Mouse (Mus musculus): ENCODE measurements around the gene Alg6. TPM values are rescaled to one million over a fixed set of nuclear protein-coding genes. Genes with fewer than 3 reads are reported as not detected.

Alg6 gene
- polyA plus RNA-seq, 1 experiment = 5.9 TPM

DNA sequence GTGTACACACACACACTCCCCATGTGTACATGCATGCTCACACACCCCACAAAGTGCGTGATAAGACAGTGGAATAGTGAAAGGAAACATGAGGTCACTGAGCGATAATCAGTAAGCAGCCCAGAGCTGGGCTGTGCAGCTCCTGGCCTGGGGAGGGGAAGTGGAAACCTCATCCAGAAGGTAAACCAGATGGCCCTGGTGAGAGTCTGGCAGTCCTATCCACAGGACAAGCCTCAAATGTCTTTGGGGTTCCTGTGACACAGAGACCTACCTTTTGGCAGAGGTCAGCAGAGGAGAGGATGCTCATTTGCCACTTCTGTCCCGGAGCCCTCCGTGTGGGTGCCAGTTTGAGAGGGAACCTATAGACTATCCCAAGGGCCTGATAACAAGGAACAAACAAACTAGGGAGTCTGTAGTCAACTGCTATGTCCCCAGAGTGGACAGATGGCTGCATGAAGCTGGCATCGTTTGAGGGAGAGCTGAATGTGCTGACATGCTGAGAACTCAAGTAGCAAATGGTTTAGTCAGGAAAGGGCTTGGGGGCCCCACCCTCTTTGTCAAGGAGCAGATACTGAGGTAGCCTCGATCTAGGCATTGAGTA lies 2.8 kb upstream of the Alg6 start:
- H3K27me3 ChIP-seq (ENCODE audit: control insufficient read depth, insufficient read depth, insufficient read length) = no peaks in the 10 kb centered on the region
- H3K4me3 ChIP-seq (ENCODE audit: insufficient read depth, poor library complexity, severe bottlenecking) = no peak overlapping the region
- no peak overlapping the region for H3ac ChIP-seq (ENCODE audit: control insufficient read depth, insufficient read length, low read depth)
- H3K79me3 ChIP-seq (ENCODE audit: low read depth) = peaks cover 2% of the 10 kb centered on the region
- peaks cover 9% of the 10 kb centered on the region for H3K79me2 ChIP-seq (ENCODE audit: control insufficient read depth, insufficient read depth)
- TF ChIP-seq FOSL1 (IDR thresholded peaks at IDR 0.05; ENCODE audit: insufficient read depth, low read length, poor library complexity, severe bottlenecking) (no peak), CTCF (IDR thresholded peaks at IDR 0.05; ENCODE audit: control insufficient read depth, insufficient read depth, insufficient read length) (no peak), MYOG (IDR thresholded peaks at IDR 0.05; ENCODE audit: control insufficient read depth, extremely low read depth, insufficient read length) (no peak), MYOD1 (IDR thresholded peaks at IDR 0.05; ENCODE audit: control insufficient read depth, insufficient read length, low read depth) (no peak), USF1 (IDR thresholded peaks at IDR 0.05; ENCODE audit: low read depth) (no peak), MAX (IDR thresholded peaks at IDR 0.05) (no peak), CEBPB (IDR thresholded peaks at IDR 0.05; ENCODE audit: low read depth) (no peak)
- H3K36me3 ChIP-seq (ENCODE audit: control insufficient read depth, insufficient read depth) = no peaks in the 10 kb centered on the region

DNA sequence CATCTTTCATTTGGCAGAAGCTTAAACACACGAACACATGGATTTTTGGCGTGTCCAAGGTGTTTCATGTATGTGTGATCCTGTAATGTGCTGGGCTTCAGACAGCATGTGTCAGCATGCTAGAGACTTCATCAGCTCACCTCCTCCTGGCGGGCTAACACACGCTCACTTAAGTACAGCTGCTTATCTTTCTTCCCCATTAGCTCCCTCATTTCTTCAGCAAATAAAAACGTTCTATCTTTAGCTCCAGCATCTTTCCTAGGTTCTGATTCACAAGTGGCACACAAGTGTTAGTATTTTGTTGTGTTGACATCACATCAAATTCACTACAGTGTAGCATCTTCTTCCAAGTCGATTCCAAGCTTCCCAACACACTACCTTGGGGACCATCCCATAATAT lies 1.5 kb upstream of the Alg6 start:
- Histone ChIP-seq H3K79me2 (ENCODE audit: control insufficient read depth, insufficient read depth) (peaks cover 9% of the 10 kb centered on the region), H3K27me3 (ENCODE audit: control insufficient read depth, insufficient read depth, insufficient read length) (no peaks in the 10 kb centered on the region), H3K36me3 (ENCODE audit: control insufficient read depth, insufficient read depth) (peaks cover under 1% of the 10 kb centered on the region), H3K79me3 (ENCODE audit: low read depth) (peaks cover 2% of the 10 kb centered on the region), H3ac (ENCODE audit: control insufficient read depth, insufficient read length, low read depth) (no peak overlapping the region), H3K4me3 (ENCODE audit: insufficient read depth, poor library complexity, severe bottlenecking) (no peak overlapping the region)
- TF ChIP-seq MYOD1 (IDR thresholded peaks at IDR 0.05; ENCODE audit: control insufficient read depth, insufficient read length, low read depth) (no peak), CEBPB (IDR thresholded peaks at IDR 0.05; ENCODE audit: low read depth) (no peak), MAX (IDR thresholded peaks at IDR 0.05) (no peak), USF1 (IDR thresholded peaks at IDR 0.05; ENCODE audit: low read depth) (no peak), CTCF (IDR thresholded peaks at IDR 0.05; ENCODE audit: control insufficient read depth, insufficient read depth, insufficient read length) (no peak), FOSL1 (IDR thresholded peaks at IDR 0.05; ENCODE audit: insufficient read depth, low read length, poor library complexity, severe bottlenecking) (no peak), MYOG (IDR thresholded peaks at IDR 0.05; ENCODE audit: control insufficient read depth, extremely low read depth, insufficient read length) (no peak)

DNA sequence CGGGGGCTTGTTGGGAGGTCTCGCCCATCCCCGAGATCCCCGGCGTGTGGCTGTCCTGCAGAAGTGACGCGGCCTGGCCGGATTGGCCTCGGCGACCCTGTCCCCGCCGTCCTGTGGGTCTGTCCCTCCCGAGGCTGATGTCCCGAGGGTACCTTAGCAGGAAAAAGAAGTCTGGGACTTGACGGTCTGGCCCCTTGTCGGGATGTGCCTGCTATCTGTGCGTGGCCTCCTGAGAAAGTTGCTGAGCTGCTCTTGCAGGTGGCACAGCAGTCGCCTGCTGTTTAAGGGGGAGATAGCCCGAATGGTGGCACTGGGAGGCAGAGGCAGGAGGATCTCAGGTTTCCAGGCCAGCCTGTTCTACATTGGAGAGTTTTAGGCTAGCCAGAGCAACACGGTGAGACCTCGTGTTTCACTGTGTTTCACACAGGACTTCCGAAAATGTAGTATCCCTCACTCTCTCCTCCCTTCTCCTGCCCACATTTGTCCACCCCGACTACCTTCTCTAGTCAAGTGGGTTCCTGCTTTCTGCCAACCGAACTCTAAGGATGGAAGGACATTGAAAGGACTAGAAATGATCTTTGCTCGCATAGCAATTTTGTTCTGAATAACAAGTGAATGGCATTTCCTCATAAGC lies 436 bp downstream of the Alg6 start:
- H3K36me3 ChIP-seq (ENCODE audit: control insufficient read depth, insufficient read depth) = peaks cover 16% of the 10 kb centered on the region
- peak overlapping the region; percentile 74 for H3ac ChIP-seq (ENCODE audit: control insufficient read depth, insufficient read length, low read depth)
- H3K79me3 ChIP-seq (ENCODE audit: low read depth) = peaks cover 2% of the 10 kb centered on the region
- no peak for TF ChIP-seq CEBPB (IDR thresholded peaks at IDR 0.05; ENCODE audit: low read depth)
- TF ChIP-seq CTCF (IDR thresholded peaks at IDR 0.05; ENCODE audit: control insufficient read depth, insufficient read depth, insufficient read length) = no peak
- TF ChIP-seq USF1 (IDR thresholded peaks at IDR 0.05; ENCODE audit: low read depth) = no peak
- no peak for TF ChIP-seq MAX (IDR thresholded peaks at IDR 0.05)
- no peak for TF ChIP-seq MYOG (IDR thresholded peaks at IDR 0.05; ENCODE audit: control insufficient read depth, extremely low read depth, insufficient read length)
- TF ChIP-seq MYOD1 (IDR thresholded peaks at IDR 0.05; ENCODE audit: control insufficient read depth, insufficient read length, low read depth) = no peak
- no peak for TF ChIP-seq FOSL1 (IDR thresholded peaks at IDR 0.05; ENCODE audit: insufficient read depth, low read length, poor library complexity, severe bottlenecking)
- H3K79me2 ChIP-seq (ENCODE audit: control insufficient read depth, insufficient read depth) = peaks cover 9% of the 10 kb centered on the region
- H3K4me3 ChIP-seq (ENCODE audit: insufficient read depth, poor library complexity, severe bottlenecking) = peak overlapping the region; percentile 55
- H3K27me3 ChIP-seq (ENCODE audit: control insufficient read depth, insufficient read depth, insufficient read length) = no peaks in the 10 kb centered on the region

DNA sequence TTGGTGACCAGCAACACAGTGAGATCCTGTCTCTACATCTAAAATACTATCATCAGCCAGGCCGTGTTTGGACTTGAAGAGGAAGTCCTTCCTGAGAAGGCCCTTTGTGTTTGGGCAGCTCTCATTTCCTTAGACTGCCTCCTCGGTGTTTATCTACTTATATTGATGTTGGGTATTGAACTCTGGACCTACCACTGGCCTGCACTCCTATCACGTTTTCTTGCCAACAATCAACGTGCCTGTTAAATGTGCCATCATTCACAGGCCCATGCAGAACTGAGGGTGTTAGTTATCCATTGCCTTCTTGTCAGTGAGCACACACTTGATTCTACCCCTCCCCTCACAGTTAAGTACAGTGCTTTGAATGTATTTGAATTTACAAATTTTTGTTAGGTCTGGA lies 2.4 kb downstream of the Alg6 start:
- H3K79me2 ChIP-seq (ENCODE audit: control insufficient read depth, insufficient read depth) = peaks cover 9% of the 10 kb centered on the region
- TF ChIP-seq CEBPB (IDR thresholded peaks at IDR 0.05; ENCODE audit: low read depth) = no peak
- H3ac ChIP-seq (ENCODE audit: control insufficient read depth, insufficient read length, low read depth) = no peak overlapping the region
- no peak overlapping the region for H3K4me3 ChIP-seq (ENCODE audit: insufficient read depth, poor library complexity, severe bottlenecking)
- H3K36me3 ChIP-seq (ENCODE audit: control insufficient read depth, insufficient read depth) = peaks cover 23% of the 10 kb centered on the region
- peaks cover 2% of the 10 kb centered on the region for H3K79me3 ChIP-seq (ENCODE audit: low read depth)
- H3K27me3 ChIP-seq (ENCODE audit: control insufficient read depth, insufficient read depth, insufficient read length) = no peaks in the 10 kb centered on the region

DNA sequence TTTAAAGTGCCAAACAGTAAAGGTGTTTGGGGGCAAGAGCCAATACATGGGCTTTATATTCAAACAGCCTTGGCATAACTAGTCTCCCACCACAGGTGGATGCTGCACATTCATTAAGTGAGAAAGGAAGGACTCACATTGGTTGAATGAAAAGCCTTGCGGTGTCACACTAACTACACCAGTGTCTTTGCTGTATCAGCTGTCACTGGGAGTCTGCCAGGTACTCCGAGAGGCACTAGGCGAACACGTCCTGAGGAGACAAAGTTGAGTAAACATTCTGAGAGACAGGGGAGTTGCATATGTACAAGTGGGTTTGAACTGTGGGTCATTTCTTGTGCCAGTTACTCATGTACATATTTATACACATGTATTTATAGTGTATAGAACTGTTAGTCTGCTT lies 8.9 kb downstream of the Alg6 start:
- no peak overlapping the region for H3K4me3 ChIP-seq (ENCODE audit: insufficient read depth, poor library complexity, severe bottlenecking)
- no peak for TF ChIP-seq MAX (IDR thresholded peaks at IDR 0.05)
- TF ChIP-seq MYOD1 (IDR thresholded peaks at IDR 0.05; ENCODE audit: control insufficient read depth, insufficient read length, low read depth) = no peak
- TF ChIP-seq MYOG (IDR thresholded peaks at IDR 0.05; ENCODE audit: control insufficient read depth, extremely low read depth, insufficient read length) = no peak
- no peak for TF ChIP-seq USF1 (IDR thresholded peaks at IDR 0.05; ENCODE audit: low read depth)
- TF ChIP-seq CTCF (IDR thresholded peaks at IDR 0.05; ENCODE audit: control insufficient read depth, insufficient read depth, insufficient read length) = no peak
- TF ChIP-seq CEBPB (IDR thresholded peaks at IDR 0.05; ENCODE audit: low read depth) = no peak
- no peak for TF ChIP-seq FOSL1 (IDR thresholded peaks at IDR 0.05; ENCODE audit: insufficient read depth, low read length, poor library complexity, severe bottlenecking)
- H3K79me2 ChIP-seq (ENCODE audit: control insufficient read depth, insufficient read depth) = no peaks in the 10 kb centered on the region
- no peak overlapping the region for H3ac ChIP-seq (ENCODE audit: control insufficient read depth, insufficient read length, low read depth)
- H3K27me3 ChIP-seq (ENCODE audit: control insufficient read depth, insufficient read depth, insufficient read length) = no peaks in the 10 kb centered on the region
- peaks cover 48% of the 10 kb centered on the region for H3K36me3 ChIP-seq (ENCODE audit: control insufficient read depth, insufficient read depth)
- H3K79me3 ChIP-seq (ENCODE audit: low read depth) = no peaks in the 10 kb centered on the region

All from C2C12 (cell line).